Mouse (Mus musculus): ENCODE measurements around the gene Ubtf. TPM values are rescaled to one million over a fixed set of nuclear protein-coding genes. Genes with fewer than 3 reads are reported as not detected.

The Ubtf gene
- polyA plus RNA-seq, 1 experiment from 2014 or later = 51.0 TPM

DNA sequence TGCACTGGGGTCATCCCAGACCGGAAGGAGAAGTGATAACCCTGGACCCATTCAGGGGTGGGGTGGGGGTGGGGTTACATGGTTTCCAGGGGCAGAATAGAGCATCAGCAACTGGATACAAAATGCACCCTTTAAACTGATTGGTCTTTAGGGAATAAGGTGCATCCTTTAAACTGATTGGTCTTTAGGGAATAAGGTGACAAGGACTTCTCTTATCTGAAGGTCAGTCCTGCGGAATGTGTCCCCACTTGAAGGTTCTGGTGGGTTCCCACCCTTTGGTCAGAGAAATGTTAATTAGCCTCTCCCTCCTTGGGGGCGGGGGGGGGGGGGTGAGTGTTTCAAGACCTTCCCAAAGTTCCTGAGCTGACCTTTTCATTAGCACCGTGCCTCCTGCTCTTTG lies 12.3 kb upstream of the Ubtf start:
- ATAC-seq (replicated peaks; ENCODE audit: insufficient number of reproducible peaks, insufficient read depth, low FRiP score, low read depth) = no peak
- Histone ChIP-seq H3K4me1 (replicated peaks) (peaks cover 7% of the 10 kb centered on the region), H3K4me3 (no peak overlapping the region), H3K9me3 (replicated peaks) (no peaks in the 10 kb centered on the region), H3K27me3 (no peaks in the 10 kb centered on the region), H3K27ac (no peak overlapping the region), H3K4me2 (no peak overlapping the region), H3K36me3 (no peaks in the 10 kb centered on the region), H3K9ac (no peak overlapping the region)
- WGBS = 36% methylated on average over 4 of the region's 4 CpGs

DNA sequence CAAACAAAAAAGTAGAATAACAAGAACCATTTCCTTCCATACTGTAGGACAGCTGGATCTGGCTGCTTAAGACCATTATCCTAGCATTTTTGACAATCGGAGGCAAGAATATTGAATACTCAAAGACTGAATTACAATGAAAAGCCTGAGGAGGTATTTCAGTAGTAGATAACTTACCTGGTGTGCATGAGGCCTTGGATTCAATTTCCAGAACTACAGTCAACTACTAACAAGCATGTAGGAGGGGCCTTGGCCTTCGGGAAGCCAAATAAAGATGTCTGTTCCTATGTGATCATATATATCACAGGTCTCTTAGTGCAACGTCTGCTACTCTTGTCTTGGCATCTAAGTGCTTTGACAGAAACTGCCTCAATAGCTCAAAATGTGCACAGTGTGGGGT lies 10.5 kb upstream of the Ubtf start:
- Histone ChIP-seq H3K4me1 (replicated peaks) (peaks cover 2% of the 10 kb centered on the region), H3K27me3 (no peaks in the 10 kb centered on the region), H3K9ac (no peak overlapping the region), H3K9me3 (replicated peaks) (no peaks in the 10 kb centered on the region), H3K4me3 (no peak overlapping the region), H3K27ac (no peak overlapping the region), H3K36me3 (no peaks in the 10 kb centered on the region), H3K4me2 (no peak overlapping the region)
- 74% methylated on average over 3 of the region's 3 CpGs for WGBS
- ATAC-seq (replicated peaks; ENCODE audit: insufficient number of reproducible peaks, insufficient read depth, low FRiP score, low read depth) = no peak

DNA sequence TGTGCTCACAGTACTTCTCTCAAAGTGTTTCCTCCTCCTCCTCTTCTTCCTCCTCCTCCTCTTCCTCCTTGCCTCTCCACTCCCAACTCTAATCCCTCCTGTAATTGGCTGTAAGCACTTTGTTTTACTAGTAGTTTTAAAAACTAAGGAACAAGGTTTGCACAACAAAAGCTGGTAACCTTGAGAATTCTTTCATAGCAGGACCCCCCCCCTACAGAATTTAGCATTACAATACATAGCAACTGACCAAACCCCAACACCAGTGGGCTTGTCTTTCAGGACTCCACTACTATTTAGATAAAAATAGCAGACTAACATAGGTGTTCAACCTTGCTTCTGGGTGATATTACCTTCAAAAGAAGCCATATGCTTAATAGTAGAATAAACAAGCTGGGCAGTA lies 10.0 kb upstream of the Ubtf start:
- Histone ChIP-seq H3K27ac (no peak overlapping the region), H3K36me3 (no peaks in the 10 kb centered on the region), H3K9ac (no peak overlapping the region), H3K4me1 (replicated peaks) (no peaks in the 10 kb centered on the region), H3K4me2 (no peak overlapping the region), H3K9me3 (replicated peaks) (no peaks in the 10 kb centered on the region), H3K27me3 (no peaks in the 10 kb centered on the region), H3K4me3 (no peak overlapping the region)
- ATAC-seq (replicated peaks; ENCODE audit: insufficient number of reproducible peaks, insufficient read depth, low FRiP score, low read depth) = no peak

DNA sequence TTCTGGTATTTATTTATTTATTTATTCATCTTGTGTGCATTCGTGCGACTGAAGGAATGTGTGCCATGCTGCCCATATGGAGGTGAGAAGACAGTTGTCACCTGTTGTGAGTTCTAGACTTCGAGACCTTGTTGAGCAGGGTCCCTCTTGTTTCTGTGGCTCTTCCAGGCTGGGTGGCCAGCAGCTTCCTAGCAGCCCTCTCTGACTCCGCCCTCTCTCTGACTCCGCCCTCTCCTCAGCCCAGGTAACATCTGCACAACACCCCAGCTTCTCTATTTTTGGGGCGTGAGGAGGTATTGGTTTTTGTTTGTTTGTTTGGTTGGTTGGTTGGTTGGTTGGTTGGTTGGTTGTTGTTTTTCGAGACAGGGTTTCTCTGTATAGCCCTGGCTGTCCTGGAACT lies 8.3 kb upstream of the Ubtf start:
- no peaks in the 10 kb centered on the region for H3K4me1 ChIP-seq (replicated peaks)
- no peak overlapping the region for H3K27ac ChIP-seq
- no peak overlapping the region for H3K4me2 ChIP-seq
- H3K27me3 ChIP-seq = no peaks in the 10 kb centered on the region
- no peaks in the 10 kb centered on the region for H3K9me3 ChIP-seq (replicated peaks)
- no peak for ATAC-seq (replicated peaks; ENCODE audit: insufficient number of reproducible peaks, insufficient read depth, low FRiP score, low read depth)
- H3K36me3 ChIP-seq = no peaks in the 10 kb centered on the region
- no peak overlapping the region for H3K4me3 ChIP-seq
- 74% methylated on average over 7 of the region's 7 CpGs for WGBS
- no peak overlapping the region for H3K9ac ChIP-seq

DNA sequence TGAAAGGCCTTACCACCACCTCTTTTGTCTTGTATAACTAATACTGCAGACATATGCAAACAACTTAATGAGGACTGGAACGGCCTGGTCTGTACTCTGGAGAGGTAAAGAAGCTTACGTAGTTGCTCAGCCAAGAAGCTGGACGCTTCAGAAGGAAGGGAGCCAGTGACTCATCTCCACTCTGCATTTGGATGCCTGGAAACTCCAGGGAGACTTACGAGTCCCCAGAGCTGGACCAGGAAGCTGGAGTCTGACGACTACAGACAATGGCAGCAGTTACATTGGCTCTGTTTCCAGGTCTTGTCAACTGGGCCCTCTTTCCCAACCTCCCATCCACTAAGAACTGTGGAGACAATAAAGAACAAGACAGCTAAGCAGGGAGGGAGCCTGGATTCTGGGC lies 7.7 kb upstream of the Ubtf start:
- Histone ChIP-seq H3K27ac (no peak overlapping the region), H3K4me1 (replicated peaks) (no peaks in the 10 kb centered on the region), H3K9ac (no peak overlapping the region), H3K4me2 (no peak overlapping the region), H3K4me3 (no peak overlapping the region), H3K9me3 (replicated peaks) (no peaks in the 10 kb centered on the region), H3K27me3 (no peaks in the 10 kb centered on the region), H3K36me3 (no peaks in the 10 kb centered on the region)
- 49% methylated on average over 5 of the region's 5 CpGs for WGBS
- no peak for ATAC-seq (replicated peaks; ENCODE audit: insufficient number of reproducible peaks, insufficient read depth, low FRiP score, low read depth)

DNA sequence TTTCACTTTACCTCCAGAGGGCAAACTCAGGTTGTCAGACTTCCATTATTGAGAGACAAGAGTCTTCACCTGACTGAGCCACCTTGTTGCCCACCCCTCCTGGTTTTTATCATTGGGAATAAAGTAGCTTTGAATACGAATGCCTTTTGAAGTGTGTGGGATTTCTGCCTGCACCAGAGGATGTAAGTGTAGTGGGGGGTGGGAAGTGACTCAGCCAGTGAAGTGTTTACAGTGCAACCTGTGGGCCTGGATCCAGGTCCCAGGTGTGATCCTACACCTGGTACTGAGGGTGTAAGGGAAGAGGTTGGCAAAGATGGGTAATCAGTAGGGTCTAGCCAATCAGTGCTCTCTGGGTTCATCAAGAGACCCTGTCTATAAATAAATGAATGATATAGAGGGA lies 4.0 kb upstream of the Ubtf start:
- Histone ChIP-seq H3K27ac (no peak overlapping the region), H3K4me3 (no peak overlapping the region), H3K36me3 (no peaks in the 10 kb centered on the region), H3K27me3 (no peaks in the 10 kb centered on the region), H3K4me2 (no peak overlapping the region), H3K9me3 (replicated peaks) (no peaks in the 10 kb centered on the region), H3K4me1 (replicated peaks) (peaks cover 10% of the 10 kb centered on the region), H3K9ac (no peak overlapping the region)
- 73% methylated on average over 1 of the region's 1 CpGs for WGBS
- ATAC-seq (replicated peaks; ENCODE audit: insufficient number of reproducible peaks, insufficient read depth, low FRiP score, low read depth) = no peak

DNA sequence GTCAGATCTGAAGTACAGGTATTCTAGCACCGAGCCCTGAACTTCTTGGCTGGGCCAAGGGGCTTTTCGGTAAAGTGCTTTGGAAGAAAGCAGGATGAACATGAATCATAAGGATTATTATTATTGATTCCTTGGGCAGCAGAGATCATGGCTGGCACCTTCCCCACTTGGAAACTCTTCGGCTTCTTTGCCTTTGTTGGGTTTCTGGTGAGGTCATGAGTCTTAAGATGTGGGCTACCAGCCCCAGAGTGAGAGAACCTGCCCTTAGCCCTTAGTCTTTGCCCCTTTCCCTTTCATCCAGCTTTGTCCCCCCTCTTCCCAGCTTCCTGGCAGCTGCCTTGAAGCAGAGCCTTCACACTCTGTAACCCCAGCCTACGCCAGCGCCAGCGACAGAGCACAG lies 2.4 kb upstream of the Ubtf start:
- no peak for ATAC-seq (replicated peaks; ENCODE audit: insufficient number of reproducible peaks, insufficient read depth, low FRiP score, low read depth)
- peaks cover 10% of the 10 kb centered on the region for H3K4me1 ChIP-seq (replicated peaks)
- H3K36me3 ChIP-seq = no peaks in the 10 kb centered on the region
- no peak overlapping the region for H3K27ac ChIP-seq
- H3K4me3 ChIP-seq = no peak overlapping the region
- 76% methylated on average over 6 of the region's 6 CpGs for WGBS
- no peaks in the 10 kb centered on the region for H3K9me3 ChIP-seq (replicated peaks)
- H3K27me3 ChIP-seq = no peaks in the 10 kb centered on the region
- H3K9ac ChIP-seq = no peak overlapping the region
- H3K4me2 ChIP-seq = no peak overlapping the region

DNA sequence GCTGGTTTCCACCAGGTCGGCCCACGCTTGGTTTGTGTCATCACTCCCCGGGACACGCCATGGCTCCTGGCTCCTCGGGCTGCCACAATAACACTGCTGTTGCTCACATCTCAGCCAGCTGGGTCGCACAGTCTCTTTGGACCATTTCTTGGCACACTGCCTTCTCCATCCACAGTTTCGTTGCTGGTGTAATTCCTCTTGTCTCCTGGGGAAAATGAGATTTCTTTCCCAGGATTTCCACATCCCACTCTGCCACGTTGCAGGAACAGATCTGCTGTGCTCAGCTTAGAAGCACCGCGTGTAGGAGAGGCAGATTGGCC lies 1.1 kb upstream of the Ubtf start:
- Histone ChIP-seq H3K27me3 (no peaks in the 10 kb centered on the region), H3K4me1 (replicated peaks) (peaks cover 18% of the 10 kb centered on the region), H3K36me3 (no peaks in the 10 kb centered on the region), H3K4me2 (peak overlapping the region; percentile 95), H3K27ac (peak overlapping the region; percentile 100), H3K9me3 (replicated peaks) (no peaks in the 10 kb centered on the region), H3K4me3 (peak overlapping the region; percentile 99), H3K9ac (peak overlapping the region; percentile 100)
- 11% methylated on average over 10 of the region's 10 CpGs for WGBS
- no peak for ATAC-seq (replicated peaks; ENCODE audit: insufficient number of reproducible peaks, insufficient read depth, low FRiP score, low read depth)

DNA sequence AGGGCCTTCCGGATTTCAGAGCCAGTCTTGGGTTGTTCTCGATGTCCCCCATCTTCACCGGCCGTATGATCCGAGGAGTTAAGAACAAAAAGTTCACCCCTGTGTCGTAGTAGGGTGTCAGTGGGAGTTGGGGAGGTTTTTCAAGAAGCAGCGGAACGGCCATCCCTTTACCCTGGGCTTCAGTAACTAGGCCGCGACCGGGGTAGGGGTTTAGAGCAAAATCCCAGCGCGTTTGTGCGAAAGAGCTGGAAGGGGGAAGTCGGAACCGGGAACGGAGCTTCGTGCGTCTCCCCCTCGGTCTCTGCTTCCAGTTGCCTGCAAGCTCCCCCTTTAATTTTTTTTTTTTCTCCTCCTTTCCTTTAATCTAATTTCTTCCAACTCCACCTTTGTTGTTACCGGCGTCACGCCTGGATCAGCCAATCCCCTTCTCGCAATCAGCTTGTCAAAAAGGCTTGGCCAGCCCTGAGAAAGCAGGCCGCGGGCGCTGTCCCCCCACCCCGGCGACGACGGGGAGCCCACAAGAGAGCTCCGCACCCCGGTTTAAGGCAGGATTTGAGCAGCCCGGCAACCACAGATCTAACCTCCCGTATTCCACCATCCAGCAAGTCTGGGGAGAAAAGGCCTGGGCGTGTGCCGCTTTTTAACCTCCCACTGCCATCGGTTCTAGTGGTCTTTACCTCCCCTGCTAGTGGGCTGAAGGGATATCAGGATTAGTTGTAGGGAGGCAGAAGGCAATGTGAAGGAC lies 571 bp upstream of the Ubtf start:
- no peak for ATAC-seq (replicated peaks; ENCODE audit: insufficient number of reproducible peaks, insufficient read depth, low FRiP score, low read depth)
- Histone ChIP-seq H3K9ac (peak overlapping the region; percentile 100), H3K4me1 (replicated peaks) (peaks cover 24% of the 10 kb centered on the region), H3K27me3 (no peaks in the 10 kb centered on the region), H3K27ac (peak overlapping the region; percentile 100), H3K4me2 (peak overlapping the region; percentile 95), H3K4me3 (peak overlapping the region; percentile 99), H3K36me3 (0 out of 2 replicates have a peak, but pooled peaks cover 5% of the 10 kb centered on the region), H3K9me3 (replicated peaks) (no peaks in the 10 kb centered on the region)
- under 1% methylated on average over 38 of the region's 38 CpGs for WGBS

DNA sequence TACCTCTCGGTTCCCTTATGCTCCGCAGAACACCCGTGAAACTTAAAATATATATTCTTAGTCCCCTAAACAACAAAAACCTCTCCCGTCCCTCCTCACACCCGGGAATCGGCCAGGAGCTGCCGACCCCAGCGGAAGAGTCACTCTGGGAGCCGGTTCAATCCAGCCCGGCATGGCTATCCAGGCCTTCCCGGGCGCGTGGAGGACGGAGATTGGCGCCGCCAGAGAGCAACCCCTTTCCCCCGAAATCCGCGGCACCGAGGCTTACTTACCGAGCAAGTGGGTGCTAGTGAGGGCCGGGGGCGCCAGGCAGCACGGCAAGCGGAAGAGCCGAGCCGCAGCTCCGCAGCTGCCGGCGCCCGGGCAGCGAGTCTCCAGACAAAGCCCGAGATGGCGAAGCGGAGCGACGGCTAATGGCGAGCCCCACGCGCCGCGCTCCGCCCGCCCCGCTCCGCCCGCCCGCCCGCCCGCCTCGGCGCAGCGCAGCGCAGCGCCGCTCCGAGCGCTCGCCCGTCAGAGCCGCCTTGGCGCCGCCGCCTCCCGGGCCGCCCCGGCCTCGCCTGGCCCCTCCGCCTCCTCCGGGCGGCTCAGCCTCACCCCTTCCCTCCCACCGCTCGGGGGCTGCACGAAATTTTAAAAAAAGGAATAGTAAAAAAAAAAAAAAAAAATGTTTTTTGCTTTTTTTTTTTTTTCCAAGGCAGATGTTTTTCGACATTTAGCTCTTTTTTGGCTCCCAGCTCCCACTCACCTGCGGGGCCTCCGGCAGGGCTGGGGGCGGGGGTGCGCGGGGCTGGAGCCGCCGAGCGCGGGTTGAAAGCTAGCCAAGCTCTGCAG lies 749 bp downstream of the Ubtf start:
- H3K9me3 ChIP-seq (replicated peaks) = no peaks in the 10 kb centered on the region
- H3K27ac ChIP-seq = peak overlapping the region; percentile 100
- H3K4me2 ChIP-seq = peak overlapping the region; percentile 95
- peak overlapping the region; percentile 100 for H3K9ac ChIP-seq
- ATAC-seq (replicated peaks; ENCODE audit: insufficient number of reproducible peaks, insufficient read depth, low FRiP score, low read depth) = no peak
- peaks cover 24% of the 10 kb centered on the region for H3K4me1 ChIP-seq (replicated peaks)
- H3K4me3 ChIP-seq = peak overlapping the region; percentile 99
- H3K27me3 ChIP-seq = no peaks in the 10 kb centered on the region
- H3K36me3 ChIP-seq = peaks cover 16% of the 10 kb centered on the region
- WGBS = under 1% methylated on average over 84 of the region's 84 CpGs

DNA sequence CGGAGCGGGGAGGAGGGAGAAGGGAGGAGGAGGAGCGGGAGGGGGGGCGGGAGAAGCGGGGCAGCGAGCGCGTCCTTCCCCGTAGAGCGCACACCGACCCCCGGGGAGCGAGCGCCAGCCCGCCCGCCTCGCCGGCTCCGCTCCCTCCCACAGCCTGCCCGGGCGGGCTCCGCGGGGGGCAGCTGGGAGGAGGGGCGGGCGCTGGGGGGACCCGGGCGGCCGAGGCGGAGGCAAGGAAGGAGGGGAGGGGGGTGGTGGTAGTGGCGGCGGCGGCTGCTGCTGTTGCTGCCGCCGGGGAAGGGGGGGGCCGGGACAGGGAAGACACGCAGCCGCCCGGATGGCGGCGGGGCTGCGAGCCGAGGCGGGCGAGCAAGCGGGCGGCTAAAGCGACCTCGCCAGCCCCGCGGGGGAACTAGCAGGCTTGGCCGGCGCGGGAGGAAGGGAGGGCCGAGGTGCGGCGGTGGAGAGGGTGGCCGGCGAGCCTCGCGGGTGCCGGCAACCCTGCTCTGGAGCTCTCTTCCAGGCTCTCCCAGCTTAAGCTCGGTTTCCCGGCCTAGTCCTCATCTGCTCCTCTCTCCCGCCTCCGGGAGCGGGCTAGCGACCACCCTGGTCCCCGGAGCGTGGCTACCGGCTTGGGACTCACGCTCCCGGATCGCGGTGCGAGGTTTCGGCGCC lies 1.5 kb downstream of the Ubtf start:
- no peaks in the 10 kb centered on the region for H3K9me3 ChIP-seq (replicated peaks)
- H3K36me3 ChIP-seq = peaks cover 23% of the 10 kb centered on the region
- peaks cover 24% of the 10 kb centered on the region for H3K4me1 ChIP-seq (replicated peaks)
- H3K4me2 ChIP-seq = peak overlapping the region; percentile 95
- peak overlapping the region; percentile 100 for H3K27ac ChIP-seq
- peak overlapping the region; percentile 100 for H3K9ac ChIP-seq
- peak overlapping the region; percentile 99 for H3K4me3 ChIP-seq
- no peaks in the 10 kb centered on the region for H3K27me3 ChIP-seq
- peak; percentile 68 for ATAC-seq (replicated peaks; ENCODE audit: insufficient number of reproducible peaks, insufficient read depth, low FRiP score, low read depth)
- under 1% methylated on average over 40 of the region's 77 CpGs for WGBS
